Mouse (Mus musculus) midbrain, embryonic 16.5 days (tissue): Measurements from ENCODE around the gene Gpc6. TPM values are rescaled to one million over a fixed set of nuclear protein-coding genes. Genes with fewer than 3 reads are reported as not detected.

Experiments
- ATAC-seq: fragments of 200-750 bp; cut with Nextera tagmentation; 2 replicates; pipeline ENCODE4 v1.8.0; 2017; ENCODE audit warnings: moderate TSS enrichment
- H3K27ac ChIP-seq: fragments of 300-500 bp; sonication (generic); 2 replicates; pipeline ENCODE4 v1.5.1; 2014; ENCODE audit warnings: mild to moderate bottlenecking, low read length, mixed read lengths
- H3K27me3 ChIP-seq: fragments of 300-500 bp; sonication (generic); 2 replicates; pipeline ENCODE4 v1.6.1; 2014; ENCODE audit warnings: low read depth, low read length, mixed read lengths; ENCODE audit not compliant: control insufficient read depth, insufficient read depth
- H3K36me3 ChIP-seq: fragments of 300-500 bp; sonication (generic); 2 replicates; pipeline ENCODE4 v1.6.1; 2014; ENCODE audit warnings: mild to moderate bottlenecking, low read length, moderate library complexity, mixed read lengths; ENCODE audit not compliant: control insufficient read depth, insufficient read depth
- H3K4me1 ChIP-seq: fragments of 300-500 bp; sonication (generic); 2 replicates; pipeline ENCODE4 v1.6.1; 2014; ENCODE audit warnings: mild to moderate bottlenecking, low read length, mixed read lengths; ENCODE audit not compliant: control insufficient read depth, insufficient read depth
- H3K4me2 ChIP-seq: fragments of 300-500 bp; sonication (generic); 2 replicates; pipeline ENCODE4 v1.6.1; 2014; ENCODE audit warnings: mild to moderate bottlenecking, low read length, mixed read lengths
- H3K4me3 ChIP-seq: fragments of 300-500 bp; sonication (generic); 2 replicates; pipeline ENCODE4 v1.5.1; 2014; ENCODE audit warnings: low read depth, mild to moderate bottlenecking, low read length, moderate library complexity, mixed read lengths
- H3K9ac ChIP-seq: fragments of 300-500 bp; sonication (generic); 2 replicates; pipeline ENCODE4 v1.6.1; 2014; ENCODE audit warnings: low read depth, low read length, mixed read lengths
- H3K9me3 ChIP-seq: fragments of 300-500 bp; sonication (generic); replicated peaks from 2 replicates; pipeline ENCODE4 v1.6.1; 2014; ENCODE audit warnings: mild to moderate bottlenecking, low read length, mixed read lengths; ENCODE audit not compliant: control insufficient read depth, poor library complexity, severe bottlenecking
- WGBS: fragments of 180-500 bp; shearing (Covaris S2); extraction: QIAGEN DNeasy Blood & Tissue Kit; methylation state at CpG from one replicate; pipeline ENCODE4 v1.1.7; 2014; 5-methylcytosine and 5-hydroxymethylcytosine counted together
- polyA plus RNA-seq: library from polyadenylated mRNA; unstranded; fragments of >200 nt; fragmentation: Nextera tagmentation; extraction: Ambion mirVana; gene quantifications from 2 replicates; pipeline ENCODE4 v1.2.1, GENCODE M21; 2015

Gpc6 gene
- polyA plus RNA-seq, 1 experiment from 2014 or later, result 19.7 TPM

DNA sequence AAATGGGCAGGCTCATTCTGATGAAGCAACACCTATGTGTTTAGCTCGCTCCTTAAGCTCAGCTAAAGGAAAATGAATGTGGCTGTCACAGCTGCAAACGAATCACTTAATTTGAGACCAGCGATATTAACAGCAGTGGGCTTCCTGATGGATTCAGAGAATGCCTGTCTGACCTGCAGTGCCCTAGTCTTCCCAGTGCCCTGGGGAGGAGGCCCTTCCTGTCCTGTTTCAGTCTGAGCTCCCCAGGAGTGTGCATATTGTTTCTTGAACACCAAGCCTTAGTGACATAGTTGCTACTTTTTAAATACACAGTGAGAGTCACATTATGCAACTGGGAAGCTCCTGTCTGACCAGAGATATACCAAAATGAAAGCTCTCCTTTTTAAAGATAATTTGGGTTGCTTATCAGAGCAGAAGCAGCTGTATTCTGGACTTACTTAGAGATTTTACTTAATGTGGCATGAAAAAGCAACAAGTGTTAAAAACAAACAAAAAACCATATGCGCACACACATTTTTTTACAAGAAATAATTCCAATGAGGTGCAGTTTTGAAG, 451.8 kb downstream of the Gpc6 start:
- no peak overlapping the region for H3K4me2 ChIP-seq
- no peaks in the 10 kb centered on the region for H3K9me3 ChIP-seq
- H3K4me1 ChIP-seq, result no peaks in the 10 kb centered on the region
- H3K9ac ChIP-seq, result no peak overlapping the region
- H3K27ac ChIP-seq, result no peak overlapping the region
- H3K36me3 ChIP-seq, result no peaks in the 10 kb centered on the region
- H3K4me3 ChIP-seq, result no peak overlapping the region
- WGBS, result 43% methylated on average over 4 of the region's 4 CpGs
- H3K27me3 ChIP-seq, result no peaks in the 10 kb centered on the region
- ATAC-seq, result no peak

DNA sequence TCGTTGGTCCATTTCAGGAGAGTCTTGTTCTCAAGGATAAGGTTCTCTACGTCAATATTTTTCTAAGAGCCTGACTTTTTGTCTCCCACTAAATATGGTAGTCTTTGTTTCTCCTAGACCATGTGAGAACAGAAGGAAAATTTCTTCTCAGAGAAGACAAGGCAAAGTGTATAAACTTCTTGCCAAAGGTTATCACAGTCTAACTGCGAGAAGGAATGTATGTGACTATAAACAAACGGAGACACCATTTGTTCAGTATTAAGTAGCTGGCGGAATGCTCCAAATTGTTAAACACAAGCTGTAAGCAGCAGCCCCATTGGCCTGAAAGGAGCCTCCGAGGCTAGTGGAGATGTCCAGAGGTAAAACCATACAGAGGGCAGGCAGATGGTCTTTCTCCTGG, 454.9 kb downstream of the Gpc6 start:
- Histone ChIP-seq H3K9me3 (no peaks in the 10 kb centered on the region), H3K27me3 (no peaks in the 10 kb centered on the region), H3K4me1 (no peaks in the 10 kb centered on the region), H3K9ac (no peak overlapping the region), H3K4me2 (no peak overlapping the region), H3K27ac (no peak overlapping the region), H3K4me3 (no peak overlapping the region), H3K36me3 (no peaks in the 10 kb centered on the region)
- no peak for ATAC-seq
- 84% methylated on average over 6 of the region's 6 CpGs for WGBS

DNA sequence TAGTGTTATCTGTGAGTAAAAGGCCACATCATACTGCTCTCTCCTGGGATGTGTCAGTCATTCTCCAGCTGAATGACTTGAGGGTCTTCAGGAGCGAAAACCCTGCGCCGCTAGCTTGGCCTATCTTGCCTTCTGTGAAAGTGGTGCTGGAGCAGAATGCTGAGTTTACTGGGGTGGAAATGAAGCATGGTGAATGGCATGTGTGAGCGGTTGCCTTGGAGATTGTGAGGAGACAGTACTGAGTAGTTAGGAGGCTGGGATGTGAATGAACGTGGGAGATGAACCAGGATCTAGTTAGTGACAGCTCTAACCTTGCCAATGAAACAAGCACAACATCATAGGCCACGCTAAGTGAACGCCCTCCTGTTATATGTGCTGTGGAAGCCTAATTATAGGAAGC, 458.1 kb downstream of the Gpc6 start:
- Histone ChIP-seq H3K4me3 (no peak overlapping the region), H3K9ac (no peak overlapping the region), H3K27ac (no peak overlapping the region), H3K4me1 (no peaks in the 10 kb centered on the region), H3K9me3 (no peaks in the 10 kb centered on the region), H3K36me3 (no peaks in the 10 kb centered on the region), H3K4me2 (no peak overlapping the region), H3K27me3 (no peaks in the 10 kb centered on the region)
- WGBS, result 52% methylated on average over 7 of the region's 7 CpGs
- ATAC-seq, result peak; percentile 58; the same call in 1 of the 2 replicates

DNA sequence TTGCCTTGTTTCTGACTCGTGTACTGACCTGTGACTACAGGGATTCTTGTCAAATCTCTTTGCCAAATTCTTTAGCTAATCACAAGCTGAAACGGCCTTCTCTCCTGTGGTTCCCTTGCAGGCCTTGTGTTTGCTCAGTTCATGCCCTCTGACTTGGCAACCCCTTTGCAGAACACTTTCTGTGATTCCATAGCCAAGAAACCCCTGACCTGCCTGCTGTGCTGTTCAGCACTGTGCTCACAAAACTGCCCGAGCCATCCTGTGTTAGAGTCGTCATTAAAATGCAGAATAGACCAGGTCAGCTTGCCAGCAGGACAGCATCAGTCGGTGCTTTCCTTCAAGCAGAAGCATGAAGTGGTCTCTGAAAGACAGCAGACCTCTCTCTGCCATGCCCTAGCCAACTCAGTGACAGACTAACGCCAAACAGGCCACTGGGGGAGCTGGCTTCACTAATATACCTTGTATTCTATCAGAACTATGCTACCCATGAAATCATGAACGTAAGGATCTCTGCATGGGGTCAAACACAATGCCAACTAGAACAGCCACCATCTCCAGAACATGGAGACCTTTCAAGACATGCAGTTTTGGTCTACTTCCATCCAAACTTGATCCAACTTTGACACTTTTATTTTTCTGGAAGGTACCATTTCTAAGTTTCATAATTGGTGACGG, 459.1 kb downstream of the Gpc6 start:
- Histone ChIP-seq H3K4me3 (no peak overlapping the region), H3K27me3 (no peaks in the 10 kb centered on the region), H3K9ac (no peak overlapping the region), H3K36me3 (no peaks in the 10 kb centered on the region), H3K9me3 (no peaks in the 10 kb centered on the region), H3K27ac (no peak overlapping the region), H3K4me2 (no peak overlapping the region), H3K4me1 (no peaks in the 10 kb centered on the region)
- ATAC-seq, result 0 out of 2 replicates have a peak, but pooled peaks have one; percentile 36
- WGBS, result 37% methylated on average over 8 of the region's 8 CpGs

DNA sequence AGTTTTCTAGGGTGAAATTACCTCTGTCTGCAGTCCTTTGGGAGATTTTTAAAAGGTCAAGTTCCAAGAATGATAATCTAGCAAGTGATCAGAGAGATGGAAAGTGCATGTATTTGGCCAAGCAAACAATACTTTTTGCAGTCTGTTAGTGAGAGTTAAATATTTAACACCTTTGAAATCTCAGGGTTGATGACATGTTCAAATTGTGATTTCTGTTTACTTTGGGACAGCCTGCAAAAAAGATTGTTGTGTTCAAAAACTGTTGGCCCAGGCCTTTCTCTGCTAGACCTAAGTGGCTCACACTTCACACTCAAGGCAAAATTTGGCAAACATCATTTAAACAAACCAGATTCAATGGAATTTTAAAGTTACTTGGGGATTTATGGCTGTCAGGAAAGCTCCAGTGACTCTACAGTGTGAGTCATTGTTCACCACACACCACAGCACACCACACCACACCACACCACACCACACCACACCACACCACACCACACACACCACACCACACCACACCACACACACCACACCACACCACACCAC, 460.7 kb downstream of the Gpc6 start:
- no peaks in the 10 kb centered on the region for H3K4me1 ChIP-seq
- ATAC-seq, result no peak
- H3K36me3 ChIP-seq, result no peaks in the 10 kb centered on the region

DNA sequence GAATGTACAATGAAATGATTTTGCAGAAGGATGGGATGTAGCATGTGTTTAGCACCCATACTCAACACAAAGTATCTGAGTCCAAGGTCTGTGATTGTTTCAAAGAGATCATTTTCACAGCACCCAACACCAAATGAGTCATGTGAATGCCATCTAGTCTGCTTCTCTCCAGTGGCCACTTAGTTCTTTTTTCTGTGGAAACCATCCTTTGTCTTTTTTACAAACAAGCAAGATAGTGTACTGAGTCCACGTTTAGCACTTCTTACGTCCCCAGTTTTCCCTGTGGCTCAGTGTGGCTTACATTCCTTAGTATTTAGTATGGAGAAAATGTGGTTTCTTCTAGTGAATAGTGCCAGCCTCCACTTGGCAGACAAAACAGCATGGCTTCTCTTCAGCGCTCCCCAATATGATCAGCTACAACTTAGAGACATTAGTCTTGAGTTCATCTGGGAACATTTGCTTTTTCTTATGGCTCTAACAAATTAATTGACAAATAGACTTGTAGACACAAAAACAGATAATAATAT, 465.7 kb downstream of the Gpc6 start:
- Histone ChIP-seq H3K9ac (no peak overlapping the region), H3K36me3 (no peaks in the 10 kb centered on the region), H3K27me3 (no peaks in the 10 kb centered on the region), H3K4me3 (no peak overlapping the region), H3K4me1 (no peaks in the 10 kb centered on the region), H3K4me2 (no peak overlapping the region), H3K27ac (no peak overlapping the region), H3K9me3 (no peaks in the 10 kb centered on the region)
- no peak for ATAC-seq
- 90% methylated on average over 3 of the region's 3 CpGs for WGBS

More for the DNA sequence above, 460.7 kb downstream of the Gpc6 start:
- Histone ChIP-seq H3K27me3 (no peaks in the 10 kb centered on the region), H3K4me2 (no peak overlapping the region), H3K9ac (no peak overlapping the region), H3K9me3 (no peaks in the 10 kb centered on the region), H3K27ac (no peak overlapping the region), H3K4me3 (no peak overlapping the region)

DNA sequence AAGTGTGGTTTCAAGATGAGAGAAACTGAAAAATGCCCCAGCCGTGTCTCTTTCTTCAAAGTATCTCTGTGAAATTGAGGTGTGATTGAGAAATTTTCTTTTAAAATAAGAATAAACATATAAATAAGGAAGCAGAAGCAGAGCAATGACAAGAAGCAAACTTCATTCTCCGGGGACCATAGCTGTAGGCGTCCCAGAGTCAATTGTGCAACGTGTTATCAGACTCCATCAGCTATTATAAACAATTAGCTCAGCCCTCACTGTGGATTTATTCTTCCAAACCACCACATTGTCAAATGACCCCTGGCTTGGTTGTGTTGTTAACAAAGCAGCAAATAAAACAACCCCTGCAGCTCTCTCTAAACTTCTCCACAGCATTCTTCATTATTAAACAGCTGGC, 466.3 kb downstream of the Gpc6 start:
- whole genome bisulfite sequencing, result 73% methylated on average over 4 of the region's 4 CpGs
- no peak overlapping the region for H3K27ac ChIP-seq
- H3K4me2 ChIP-seq, result no peak overlapping the region
- H3K4me3 ChIP-seq, result no peak overlapping the region
- H3K4me1 ChIP-seq, result no peaks in the 10 kb centered on the region
- no peak overlapping the region for H3K9ac ChIP-seq
- ATAC-seq, result no peak
- no peaks in the 10 kb centered on the region for H3K27me3 ChIP-seq
- H3K36me3 ChIP-seq, result no peaks in the 10 kb centered on the region
- H3K9me3 ChIP-seq, result no peaks in the 10 kb centered on the region

DNA sequence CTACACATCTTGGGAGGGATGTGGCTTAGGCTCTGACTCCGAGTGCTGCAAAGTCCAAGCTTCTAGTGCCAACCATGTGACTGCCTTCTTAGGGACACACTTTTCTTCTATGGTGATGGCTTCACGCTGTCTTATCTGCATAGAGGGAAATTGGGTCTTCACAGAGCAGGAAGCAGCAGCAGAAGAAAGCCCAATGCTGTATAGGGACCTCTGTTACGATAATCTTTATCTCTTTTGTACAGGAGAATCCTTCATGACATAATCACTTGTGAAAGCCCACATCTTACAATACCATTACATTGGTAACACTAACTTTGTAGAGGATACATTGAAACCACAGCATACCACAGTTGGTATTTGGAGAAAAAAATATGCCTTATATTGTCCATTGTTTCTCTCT, 472.1 kb downstream of the Gpc6 start:
- no peak overlapping the region for H3K4me3 ChIP-seq
- no peak overlapping the region for H3K9ac ChIP-seq
- no peak for ATAC-seq
- H3K4me1 ChIP-seq, result no peaks in the 10 kb centered on the region
- H3K9me3 ChIP-seq, result no peaks in the 10 kb centered on the region
- H3K27ac ChIP-seq, result no peak overlapping the region
- 88% methylated on average over 3 of the region's 3 CpGs for WGBS
- H3K27me3 ChIP-seq, result no peaks in the 10 kb centered on the region
- H3K36me3 ChIP-seq, result no peaks in the 10 kb centered on the region
- no peak overlapping the region for H3K4me2 ChIP-seq

DNA sequence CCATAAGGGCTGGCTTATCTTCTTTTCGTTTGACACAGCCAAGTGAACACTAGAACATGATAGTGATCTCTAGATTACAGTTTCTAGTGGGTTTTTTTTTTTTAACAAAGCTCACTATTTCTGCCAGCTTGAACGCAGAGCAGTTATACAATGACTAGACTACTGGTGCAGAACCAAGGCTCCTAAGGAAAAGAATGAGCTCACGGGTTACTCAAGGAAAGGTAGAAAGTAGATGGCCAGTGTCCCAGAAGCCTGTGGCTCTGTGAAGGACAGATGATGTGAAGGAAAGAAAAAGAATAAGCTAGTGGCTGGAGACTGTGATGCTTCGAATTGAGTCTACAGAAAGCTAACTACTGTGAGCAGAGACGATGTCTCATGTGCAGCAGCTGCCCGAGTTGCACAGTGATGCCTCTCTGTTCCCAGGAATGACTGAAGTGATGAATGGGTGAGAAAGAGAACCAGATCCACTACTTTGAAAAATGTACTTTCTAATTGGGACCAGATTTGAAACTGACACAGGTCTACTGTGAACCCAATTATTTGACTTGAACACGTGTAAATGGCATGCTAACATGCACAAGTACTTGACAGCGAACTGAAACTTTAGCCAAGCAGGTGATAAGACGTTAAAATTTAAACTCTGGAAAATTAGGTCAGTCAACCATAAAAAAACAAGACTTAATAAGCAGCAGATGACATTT, 482.9 kb downstream of the Gpc6 start:
- H3K36me3 ChIP-seq, result no peaks in the 10 kb centered on the region
- H3K4me2 ChIP-seq, result no peak overlapping the region
- no peaks in the 10 kb centered on the region for H3K9me3 ChIP-seq
- H3K4me1 ChIP-seq, result no peaks in the 10 kb centered on the region
- 80% methylated on average over 9 of the region's 9 CpGs for WGBS
- no peak overlapping the region for H3K4me3 ChIP-seq
- H3K27ac ChIP-seq, result no peak overlapping the region
- ATAC-seq, result no peak
- no peaks in the 10 kb centered on the region for H3K27me3 ChIP-seq
- H3K9ac ChIP-seq, result no peak overlapping the region
